Mouse (Mus musculus) liver, embryonic 14.5 days (tissue): Measurements from ENCODE around the gene 2410002F23Rik. TPM values are rescaled to one million over a fixed set of nuclear protein-coding genes. Genes with fewer than 3 reads are reported as not detected.

Source experiments
- ATAC-seq: fragments of 200-750 bp; cut with Nextera tagmentation; 2 replicates; pipeline ENCODE4 v1.8.0; 2017; ENCODE audit warnings: moderate number of reproducible peaks, mild to moderate bottlenecking, moderate library complexity; ENCODE audit not compliant: insufficient read depth
- DNase-seq, 3 experiments: peaks; one replicate each; pipeline ENCODE4 v3.0.0-alpha.2; 2012 to 2013; ENCODE audit warnings: low read depth in 3 of 3, low spot score in 3 of 3
- H3K27ac ChIP-seq: fragments of 300-500 bp; sonication (generic); 2 replicates; pipeline ENCODE4 v1.5.1; 2014; ENCODE audit warnings: moderate library complexity, mild to moderate bottlenecking, control low read depth, inconsistent platforms
- H3K27me3 ChIP-seq: fragments of 300-500 bp; sonication (generic); 2 replicates; pipeline ENCODE4 v1.6.1; 2014; ENCODE audit warnings: mild to moderate bottlenecking, low read length, moderate library complexity; ENCODE audit not compliant: control insufficient read depth, insufficient read depth
- H3K36me3 ChIP-seq: fragments of 300-500 bp; sonication (generic); replicated peaks from 2 replicates; pipeline ENCODE4 v1.6.1; 2014; ENCODE audit warnings: low read depth; ENCODE audit not compliant: control insufficient read depth, insufficient read depth
- H3K4me1 ChIP-seq, 2 experiments: fragments of 200-500 bp in 1 of 2; fragments of 300-500 bp in 1 of 2; sonication (generic) in 1 of 2; replicated peaks; 2 replicates each; pipeline ENCODE4 v1.6.1; 2012 to 2014; ENCODE audit warnings: antibody characterized with exemption in 1 of 2, inconsistent platforms in 1 of 2, low read length in 1 of 2; ENCODE audit not compliant: control insufficient read depth in 2 of 2, insufficient read depth in 2 of 2
- H3K4me2 ChIP-seq: fragments of 300-500 bp; sonication (generic); 2 replicates; pipeline ENCODE4 v1.6.1; 2014; ENCODE audit warnings: low read depth, mild to moderate bottlenecking, control low read depth, moderate library complexity
- H3K4me3 ChIP-seq, 2 experiments: fragments of 200-500 bp in 1 of 2; fragments of 300-500 bp in 1 of 2; sonication (generic) in 1 of 2; 2 replicates each; pipeline ENCODE4 v1.5.1; 2012 to 2014; ENCODE audit warnings: low read depth in 2 of 2, low read length in 2 of 2, mild to moderate bottlenecking in 2 of 2, control low read depth in 1 of 2, inconsistent platforms in 1 of 2, moderate library complexity in 1 of 2; ENCODE audit not compliant: insufficient read depth in 1 of 2
- H3K9ac ChIP-seq: fragments of 300-500 bp; sonication (generic); replicated peaks from 2 replicates; pipeline ENCODE4 v1.6.1; 2014; ENCODE audit warnings: mild to moderate bottlenecking, control low read depth, moderate library complexity
- H3K9me3 ChIP-seq: fragments of 300-500 bp; sonication (generic); 2 replicates; pipeline ENCODE4 v1.6.1; 2016; ENCODE audit warnings: low read length, mixed read lengths; ENCODE audit not compliant: control insufficient read depth
- CTCF ChIP-seq: IDR thresholded peaks from 2 replicates; pipeline ENCODE4 v1.5.1; 2016; ENCODE audit warnings: antibody characterized with exemption, low read depth, control low read depth
- EP300 ChIP-seq: IDR thresholded peaks from 2 replicates; pipeline ENCODE4 v1.6.1; 2016; ENCODE audit warnings: antibody characterized with exemption, low read depth
- WGBS: fragments of 180-500 bp; shearing (Covaris S2); extraction: QIAGEN DNeasy Blood & Tissue Kit; methylation state at CpG from one replicate; pipeline ENCODE4 v1.1.7; 2014; ENCODE audit not compliant: insufficient replicate concordance; 5-methylcytosine and 5-hydroxymethylcytosine counted together
- polyA plus RNA-seq, 2 experiments: library from polyadenylated mRNA; depleted of rRNA in 1 of 2; stranded (reverse) in 1 of 2; unstranded in 1 of 2; fragments of >200 nt; fragmentation: Nextera tagmentation in 1 of 2; extraction: Ambion mirVana in 1 of 2; gene quantifications; 2 replicates each; pipeline versions ENCODE4 v1.2.1 to v1.2.3; 2012 to 2014

2410002F23Rik gene
- polyA plus RNA-seq, 2 experiments = 20.0 to 43.8 TPM

DNA sequence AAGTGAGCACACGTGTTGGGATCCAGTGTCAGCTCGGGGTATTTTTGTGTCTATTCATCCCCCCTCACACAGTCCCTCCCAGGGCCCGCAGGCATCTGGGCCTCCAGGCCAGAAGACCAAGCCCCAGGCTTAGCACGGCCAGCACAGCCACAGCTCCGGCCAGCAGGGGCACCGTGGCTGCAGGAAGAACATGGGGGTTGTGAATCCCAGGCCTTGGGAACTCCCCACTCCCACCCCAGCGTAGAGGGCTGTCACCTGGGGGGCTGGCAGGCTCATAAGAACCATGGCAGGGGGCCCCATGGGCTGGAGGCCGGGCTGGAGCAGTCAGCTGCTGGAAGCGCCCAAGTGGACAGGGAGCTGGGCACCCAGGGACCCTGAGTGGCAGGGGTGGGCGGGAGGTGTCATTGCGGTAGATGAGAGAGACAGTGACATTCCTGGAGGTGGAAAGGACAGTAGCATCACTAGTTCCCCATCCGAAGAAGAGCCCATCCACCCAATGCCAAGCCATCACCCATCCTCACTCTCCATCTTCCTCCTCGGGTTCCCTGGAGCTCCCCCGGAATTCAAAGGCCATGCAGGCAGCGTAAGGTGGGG lies 6.6 kb downstream of the 2410002F23Rik start:
- 68% methylated on average over 15 of the region's 15 CpGs for WGBS

GRCm38 (mm10) chr7:44254930-44255329 lies 8.4 kb downstream of the 2410002F23Rik start:
- Histone ChIP-seq H3K4me2 (no peak overlapping the region), H3K4me1 (no peaks in the 10 kb centered on the region), H3K27me3 (no peaks in the 10 kb centered on the region), H3K27ac (no peak overlapping the region), H3K9ac (no peak overlapping the region), H3K9me3 (no peaks in the 10 kb centered on the region), H3K36me3 (peaks cover 21% of the 10 kb centered on the region), H3K4me3 (no peak overlapping the region)
- 69% methylated on average over 6 of the region's 6 CpGs for WGBS
- TF ChIP-seq EP300 (no peak), CTCF (no peak)
- DNase-seq (no peak), ATAC-seq (no peak)

More for the DNA sequence above, 6.6 kb downstream of the 2410002F23Rik start:
- Histone ChIP-seq H3K9ac (no peak overlapping the region), H3K4me1 (no peaks in the 10 kb centered on the region), H3K9me3 (no peaks in the 10 kb centered on the region), H3K36me3 (peaks cover 36% of the 10 kb centered on the region), H3K27me3 (no peaks in the 10 kb centered on the region), H3K4me2 (no peak overlapping the region), H3K27ac (no peak overlapping the region), H3K4me3 (no peak overlapping the region)
- no peak for DNase-seq
- no peak for TF ChIP-seq CTCF
- no peak for TF ChIP-seq EP300
- ATAC-seq = peak; percentile 18; the same call in 1 of the 2 replicates

- no peak for DNase-seq
- H3K36me3 ChIP-seq = peaks cover 7% of the 10 kb centered on the region; the same call in 1 of the 2 replicates
- TF ChIP-seq CTCF = no peak
- no peak for TF ChIP-seq EP300
- H3K4me2 ChIP-seq = no peak within 1 kb of the TSS
- no peak for ATAC-seq
- no peaks in the 10 kb centered on the region for H3K9me3 ChIP-seq
- H3K27ac ChIP-seq = no peak within 1 kb of the TSS
- 52% methylated on average over 4 of the region's 4 CpGs for WGBS
- no peak within 1 kb of the TSS for H3K4me3 ChIP-seq
- no peaks in the 10 kb centered on the region for H3K4me1 ChIP-seq
- H3K9ac ChIP-seq = no peak within 1 kb of the TSS
- H3K27me3 ChIP-seq = peaks cover 3% of the 10 kb centered on the region; the same call in 1 of the 2 replicates
Observed at GRCm38 (mm10) chr7:44257278-44257677, 10.8 kb downstream of the 2410002F23Rik start, which contains the start of gene Acp4. TSS of gene Acp4 (minus strand) at chr7:44257378.

- 57% methylated on average over 6 of the region's 6 CpGs for WGBS
- Histone ChIP-seq H3K27me3 (peaks cover 3% of the 10 kb centered on the region), H3K9ac (no peak overlapping the region), H3K4me1 (no peaks in the 10 kb centered on the region), H3K9me3 (no peaks in the 10 kb centered on the region), H3K36me3 (no peaks in the 10 kb centered on the region), H3K4me3 (no peak overlapping the region), H3K4me2 (no peak overlapping the region), H3K27ac (no peak overlapping the region)
- DNase-seq = no peak
- TF ChIP-seq EP300 = no peak
- no peak for TF ChIP-seq CTCF
- ATAC-seq = no peak
Observed at GRCm38 (mm10) chr7:44260410-44260809, 13.9 kb downstream of the 2410002F23Rik start.

- WGBS = 36% methylated on average over 5 of the region's 5 CpGs
- DNase-seq (no peak), ATAC-seq (no peak)
- Histone ChIP-seq H3K36me3 (no peaks in the 10 kb centered on the region), H3K4me1 (no peaks in the 10 kb centered on the region), H3K27me3 (peaks cover 3% of the 10 kb centered on the region), H3K9ac (no peak within 1 kb of the TSS), H3K27ac (no peak within 1 kb of the TSS), H3K9me3 (no peaks in the 10 kb centered on the region), H3K4me2 (no peak within 1 kb of the TSS), H3K4me3 (no peak within 1 kb of the TSS)
- TF ChIP-seq EP300 = no peak
- no peak for TF ChIP-seq CTCF
Observed at GRCm38 (mm10) chr7:44261147-44261546, 14.6 kb downstream of the 2410002F23Rik start, which contains the start of gene Gm15517. TSS of gene Gm15517 (plus strand) at chr7:44261447.
